Mouse (Mus musculus): ENCODE data around the gene Nufip2.

GRCm38 (mm10) chr11:77705920-77706319 lies 20.0 kb downstream of the Nufip2 start:
- TF ChIP-seq CTCF (IDR thresholded peaks at IDR 0.05; ENCODE audit: borderline replicate concordance, insufficient read depth, low read depth, low read length) (no peak), POLR2A (IDR thresholded peaks at IDR 0.05; ENCODE audit: borderline replicate concordance, insufficient read depth, low read length) (no peak)
